Mouse (Mus musculus) limb, embryonic 13.5 days (tissue): ENCODE data around the gene Dnajc16. TPM values are rescaled to one million over a fixed set of nuclear protein-coding genes. Genes with fewer than 3 reads are reported as not detected.

Experiments
- ATAC-seq: fragments of 200-750 bp; cut with Nextera tagmentation; 2 replicates; pipeline ENCODE4 v1.8.0; 2017; ENCODE audit warnings: low read depth, moderate number of reproducible peaks, moderate TSS enrichment; ENCODE audit not compliant: low FRiP score
- H3K27ac ChIP-seq: fragments of 300-500 bp; sonication (generic); 2 replicates; pipeline ENCODE4 v1.5.1; 2015; ENCODE audit warnings: inconsistent platforms, mild to moderate bottlenecking, moderate library complexity
- H3K27me3 ChIP-seq: fragments of 300-500 bp; sonication (generic); 2 replicates; pipeline ENCODE4 v1.6.1; 2015; ENCODE audit warnings: mild to moderate bottlenecking, inconsistent platforms
- H3K36me3 ChIP-seq: fragments of 300-500 bp; sonication (generic); 2 replicates; pipeline ENCODE4 v1.6.1; 2015; ENCODE audit warnings: inconsistent platforms, mild to moderate bottlenecking, moderate library complexity
- H3K4me1 ChIP-seq: fragments of 300-500 bp; sonication (generic); 2 replicates; pipeline ENCODE4 v1.6.1; 2015; ENCODE audit warnings: inconsistent platforms
- H3K4me2 ChIP-seq: fragments of 300-500 bp; sonication (generic); replicated peaks from 2 replicates; pipeline ENCODE4 v1.6.1; 2015; ENCODE audit warnings: inconsistent platforms, mild to moderate bottlenecking, moderate library complexity
- H3K4me3 ChIP-seq: fragments of 300-500 bp; sonication (generic); 2 replicates; pipeline ENCODE4 v1.5.1; 2015; ENCODE audit warnings: moderate library complexity, mild to moderate bottlenecking, inconsistent platforms
- H3K9ac ChIP-seq: fragments of 300-500 bp; sonication (generic); 2 replicates; pipeline ENCODE4 v1.6.1; 2015; ENCODE audit warnings: mild to moderate bottlenecking, inconsistent platforms
- H3K9me3 ChIP-seq: fragments of 300-500 bp; sonication (generic); 2 replicates; pipeline ENCODE4 v1.6.1; 2016; ENCODE audit warnings: inconsistent platforms
- WGBS: fragments of 180-500 bp; shearing (Covaris S2); methylation state at CpG from one replicate; pipeline ENCODE4 v1.1.7; 2015; 5-methylcytosine and 5-hydroxymethylcytosine counted together
- polyA plus RNA-seq: library from polyadenylated mRNA; unstranded; fragments of >200 nt; fragmentation: Nextera tagmentation; extraction: Ambion mirVana; gene quantifications from 2 replicates; pipeline ENCODE4 v1.2.1, GENCODE M21; 2015

Gene Dnajc16
- polyA plus RNA-seq, 1 experiment from 2014 or later, result 3.4 TPM

DNA sequence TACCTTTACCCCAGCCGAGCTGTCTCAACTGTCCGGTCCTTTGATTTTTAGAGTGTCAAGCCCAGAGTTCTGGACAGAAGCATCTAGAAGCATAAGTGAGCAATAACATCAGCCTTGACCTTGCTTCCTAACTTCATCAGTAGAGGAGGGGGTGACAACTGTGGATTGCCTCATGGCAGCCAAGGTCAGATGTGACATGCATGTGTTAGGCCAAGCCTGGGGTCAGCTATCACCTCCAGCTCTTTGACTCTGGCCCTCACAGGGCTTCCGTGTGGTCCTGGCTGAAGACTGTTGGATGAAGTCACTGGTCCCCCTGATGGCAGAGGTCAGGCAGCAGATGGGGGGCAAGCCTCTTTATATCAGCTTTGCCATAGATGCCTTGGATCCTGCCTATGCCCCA, 33.6 kb downstream of the Dnajc16 start:
- H3K36me3 ChIP-seq, result peaks cover 13% of the 10 kb centered on the region
- no peak for ATAC-seq
- H3K27me3 ChIP-seq, result no peaks in the 10 kb centered on the region
- H3K9me3 ChIP-seq, result no peaks in the 10 kb centered on the region
- H3K4me1 ChIP-seq, result no peaks in the 10 kb centered on the region
- no peak overlapping the region for H3K4me3 ChIP-seq
- no peak overlapping the region for H3K4me2 ChIP-seq
- no peak overlapping the region for H3K9ac ChIP-seq
- 85% methylated on average over 3 of the region's 3 CpGs for WGBS
- H3K27ac ChIP-seq, result no peak overlapping the region

DNA sequence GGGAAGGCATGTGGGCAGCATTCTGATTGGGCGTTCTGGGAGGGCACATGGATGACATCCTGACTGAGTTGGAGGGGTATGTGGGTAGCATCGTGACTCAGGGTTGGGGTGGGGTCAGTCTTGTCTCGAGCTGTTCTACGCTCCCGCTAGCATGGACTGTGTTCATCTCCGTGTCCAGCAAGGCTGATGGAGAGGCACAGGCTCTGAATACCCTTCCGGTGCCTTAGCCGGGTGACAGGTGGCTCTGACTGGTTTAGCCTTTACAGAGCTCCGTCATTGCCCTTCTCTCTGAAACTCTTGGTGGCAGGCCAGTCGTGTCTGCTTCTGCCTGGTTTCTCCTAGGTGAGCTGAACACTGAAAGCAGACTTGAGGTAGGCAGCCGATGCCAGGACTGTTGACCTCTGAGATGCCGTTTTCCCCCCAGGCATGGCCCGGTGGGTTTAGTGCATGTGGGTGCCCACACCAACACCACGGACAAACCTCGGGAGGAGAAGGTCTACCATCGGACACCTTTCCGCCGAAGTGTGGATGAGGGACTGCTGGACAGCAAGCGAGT, 35.3 kb downstream of the Dnajc16 start:
- Histone ChIP-seq H3K4me3 (no peak overlapping the region), H3K27ac (no peak overlapping the region), H3K9ac (no peak overlapping the region), H3K4me1 (no peaks in the 10 kb centered on the region), H3K36me3 (no peaks in the 10 kb centered on the region), H3K4me2 (no peak overlapping the region), H3K9me3 (no peaks in the 10 kb centered on the region), H3K27me3 (no peaks in the 10 kb centered on the region)
- 89% methylated on average over 19 of the region's 19 CpGs for WGBS
- no peak for ATAC-seq

DNA sequence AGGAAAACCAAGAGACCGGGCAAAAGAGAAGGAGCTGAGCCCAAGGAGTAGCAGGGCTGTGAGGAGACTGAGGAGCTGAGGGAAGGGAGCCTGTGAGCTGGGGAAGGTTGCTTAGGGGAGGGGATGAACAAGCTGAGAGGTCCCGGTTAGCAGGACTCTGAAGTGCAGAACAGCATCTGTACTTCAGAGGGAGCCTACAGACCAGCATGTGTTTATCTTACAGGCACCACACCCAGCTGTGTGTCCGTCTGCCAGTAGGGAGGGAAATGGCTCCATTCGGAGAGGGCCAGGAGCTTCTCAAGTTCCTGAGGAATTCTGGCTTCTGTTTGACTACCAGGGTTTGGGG, 38.7 kb downstream of the Dnajc16 start:
- WGBS, result 3% methylated on average over 4 of the region's 4 CpGs
- Histone ChIP-seq H3K4me2 (no peak overlapping the region), H3K4me1 (no peaks in the 10 kb centered on the region), H3K27ac (no peak overlapping the region), H3K27me3 (peaks cover 3% of the 10 kb centered on the region; the same call in 1 of the 2 replicates), H3K4me3 (no peak overlapping the region), H3K9ac (no peak overlapping the region), H3K36me3 (no peaks in the 10 kb centered on the region), H3K9me3 (no peaks in the 10 kb centered on the region)
- ATAC-seq, result peak; percentile 5; the same call in 1 of the 2 replicates

DNA sequence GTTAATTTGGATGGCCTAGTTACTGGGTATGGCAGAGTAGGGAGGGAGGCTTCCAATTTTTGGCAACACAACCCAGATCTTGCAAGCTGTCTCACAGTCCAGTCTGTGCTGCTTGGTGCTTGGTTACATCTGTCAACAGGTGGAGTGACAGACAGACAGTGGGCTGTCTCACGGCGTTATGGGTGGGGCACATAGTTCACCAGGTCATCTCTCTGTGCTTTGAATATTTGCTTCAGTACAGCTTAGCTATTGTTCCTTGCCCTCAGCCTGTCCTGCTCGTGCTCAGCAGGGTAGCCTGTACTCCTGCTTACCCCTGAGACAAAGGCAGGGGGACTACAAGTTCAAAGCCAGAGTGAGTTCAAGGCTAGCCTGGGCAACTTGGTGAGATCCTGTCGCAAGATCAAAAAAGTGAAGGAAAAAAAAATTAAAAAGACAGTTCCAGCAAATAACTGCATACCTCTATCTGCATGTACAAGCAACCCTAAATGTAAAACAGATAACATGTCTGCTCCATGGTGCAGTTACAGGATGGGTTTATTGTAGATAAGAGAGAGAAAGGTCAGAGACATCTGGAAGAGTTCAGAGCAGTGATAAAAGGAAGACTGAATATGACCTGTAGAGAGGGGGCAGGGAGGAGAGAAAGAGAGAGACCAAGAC, 39.2 kb downstream of the Dnajc16 start:
- no peak overlapping the region for H3K9ac ChIP-seq
- no peak for ATAC-seq
- no peak overlapping the region for H3K4me2 ChIP-seq
- 41% methylated on average over 4 of the region's 4 CpGs for WGBS
- H3K27ac ChIP-seq, result no peak overlapping the region; the same call in 1 of the 2 replicates
- H3K27me3 ChIP-seq, result peaks cover 8% of the 10 kb centered on the region; the same call in 1 of the 2 replicates
- no peaks in the 10 kb centered on the region for H3K4me1 ChIP-seq
- H3K9me3 ChIP-seq, result no peaks in the 10 kb centered on the region
- no peaks in the 10 kb centered on the region for H3K36me3 ChIP-seq
- no peak overlapping the region for H3K4me3 ChIP-seq

DNA sequence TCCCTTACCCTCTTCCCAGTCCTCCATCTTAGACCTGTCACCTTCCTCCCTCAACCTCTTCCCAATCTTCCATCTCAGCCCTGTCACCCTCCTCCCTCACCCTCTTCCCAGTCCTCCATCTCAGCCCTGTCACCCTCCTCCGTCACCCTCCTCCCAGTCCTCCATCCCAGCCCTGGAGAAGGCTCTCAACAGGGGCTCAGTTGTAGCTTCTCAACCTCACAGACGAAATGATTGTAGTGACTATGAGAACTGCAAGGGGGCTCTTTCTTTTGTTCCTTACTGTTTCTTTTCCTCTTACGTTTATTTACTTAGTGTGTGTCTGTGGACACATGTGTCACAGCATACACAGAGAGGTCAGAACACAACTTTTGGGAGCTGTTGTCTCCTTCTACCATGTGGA, 39.9 kb downstream of the Dnajc16 start:
- Histone ChIP-seq H3K4me3 (no peak overlapping the region), H3K27ac (no peak overlapping the region), H3K4me1 (no peaks in the 10 kb centered on the region), H3K4me2 (no peak overlapping the region), H3K9me3 (no peaks in the 10 kb centered on the region), H3K36me3 (no peaks in the 10 kb centered on the region), H3K9ac (no peak overlapping the region), H3K27me3 (peaks cover 11% of the 10 kb centered on the region; the same call in 1 of the 2 replicates)
- 76% methylated on average over 3 of the region's 3 CpGs for WGBS
- no peak for ATAC-seq

DNA sequence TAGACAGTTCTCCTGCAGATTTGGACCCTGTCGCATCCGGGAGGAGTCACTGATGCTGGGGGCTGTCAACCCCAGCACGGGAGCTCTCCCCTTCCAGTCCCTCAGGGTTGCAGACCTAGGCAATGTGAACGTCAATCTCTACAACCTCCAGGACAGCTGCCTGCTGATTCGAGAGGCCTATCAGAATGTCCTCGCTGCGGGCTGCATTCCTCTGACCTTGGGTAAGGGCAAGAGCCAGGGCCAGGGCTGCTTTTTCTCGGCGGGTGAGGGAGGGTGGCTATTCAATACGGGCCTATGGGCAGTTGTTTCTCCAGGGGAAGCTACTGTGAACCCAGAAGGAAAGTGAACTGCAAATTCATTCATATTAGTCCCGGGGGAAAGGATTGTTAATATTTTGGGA, 41.2 kb downstream of the Dnajc16 start:
- H3K36me3 ChIP-seq, result no peaks in the 10 kb centered on the region

DNA sequence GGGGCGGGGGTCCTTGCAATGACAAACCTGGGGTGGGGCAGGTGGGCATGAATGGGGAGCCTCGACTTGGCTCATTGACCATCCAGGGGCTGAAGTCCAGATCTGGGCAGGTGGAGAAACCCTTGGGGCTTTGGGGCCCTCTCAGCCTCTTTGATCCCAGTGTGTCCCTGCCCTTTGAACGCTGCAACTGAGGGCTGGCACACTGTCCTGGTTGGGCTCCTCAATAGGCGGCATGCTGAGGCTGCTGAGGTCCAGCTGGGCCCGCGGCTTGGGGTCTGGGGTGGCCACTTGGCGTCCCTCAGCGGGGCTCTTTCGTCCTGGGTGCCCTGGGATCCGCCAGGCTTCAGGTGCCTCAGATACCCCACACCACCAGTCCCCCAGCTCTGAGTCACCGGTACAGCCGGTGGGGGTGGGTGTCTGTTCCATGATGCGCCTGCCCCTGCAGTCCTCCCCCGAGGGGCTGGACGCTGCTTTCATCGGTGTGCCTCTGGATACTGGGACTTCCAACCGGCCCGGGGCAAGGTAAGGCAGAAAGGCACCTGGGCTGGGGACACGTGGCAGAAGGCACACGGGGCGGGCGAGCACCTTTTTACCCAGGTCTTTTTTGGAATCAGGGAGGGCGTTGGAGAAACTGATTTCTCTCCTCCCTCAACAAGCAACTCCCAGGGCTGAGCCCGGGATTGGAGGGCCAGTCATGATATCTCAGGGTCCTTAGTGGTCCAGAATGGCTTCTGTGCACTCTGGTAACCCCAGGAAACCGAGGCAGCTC, 44.0 kb downstream of the Dnajc16 start, which contains the start of gene Agmat:
Gene Agmat, plus strand, starts transcription at position 95 of the 769 bp plus-strand sequence.
- WGBS, result 22% methylated on average over 25 of the region's 25 CpGs
- no peaks in the 10 kb centered on the region for H3K36me3 ChIP-seq
- no peak for ATAC-seq

More for the DNA sequence above, 41.2 kb downstream of the Dnajc16 start:
- Histone ChIP-seq H3K27me3 (peaks cover 11% of the 10 kb centered on the region; the same call in 1 of the 2 replicates), H3K4me1 (no peaks in the 10 kb centered on the region), H3K9ac (no peak overlapping the region), H3K9me3 (no peaks in the 10 kb centered on the region), H3K4me3 (no peak overlapping the region), H3K4me2 (no peak overlapping the region), H3K27ac (no peak overlapping the region)
- 46% methylated on average over 11 of the region's 11 CpGs for WGBS
- no peak for ATAC-seq

DNA sequence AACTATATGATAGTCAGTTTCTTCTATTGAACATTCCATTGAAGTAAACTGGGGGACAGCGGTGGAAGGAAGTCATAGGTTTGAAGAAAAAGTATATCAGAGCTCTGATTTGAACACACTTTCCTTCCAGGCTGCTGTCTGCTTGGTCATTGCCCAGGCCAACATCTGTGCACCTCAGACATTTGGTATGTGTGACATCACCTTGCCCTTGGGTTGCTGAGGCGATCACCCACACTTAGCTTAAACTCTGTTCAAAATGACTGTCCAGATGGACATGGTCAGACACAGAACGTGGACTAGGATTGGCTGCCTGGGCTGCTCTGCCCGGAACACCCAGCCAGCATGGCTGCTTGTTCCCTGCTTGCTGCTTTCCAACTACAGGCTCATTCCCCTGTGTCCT, 48.4 kb downstream of the Dnajc16 start:
- H3K4me1 ChIP-seq, result no peaks in the 10 kb centered on the region
- 86% methylated on average over 4 of the region's 4 CpGs for WGBS
- H3K27ac ChIP-seq, result 0 out of 2 replicates have a peak overlapping the region, but pooled peaks have one; percentile 28

More for the DNA sequence above, 44.0 kb downstream of the Dnajc16 start, which contains the start of gene Agmat:
- Histone ChIP-seq H3K4me1 (no peaks in the 10 kb centered on the region), H3K9ac (no peak within 1 kb of the TSS), H3K4me2 (no peak within 1 kb of the TSS), H3K4me3 (no peak within 1 kb of the TSS), H3K9me3 (no peaks in the 10 kb centered on the region), H3K27ac (no peak within 1 kb of the TSS), H3K27me3 (peaks cover 11% of the 10 kb centered on the region; the same call in 1 of the 2 replicates)

DNA sequence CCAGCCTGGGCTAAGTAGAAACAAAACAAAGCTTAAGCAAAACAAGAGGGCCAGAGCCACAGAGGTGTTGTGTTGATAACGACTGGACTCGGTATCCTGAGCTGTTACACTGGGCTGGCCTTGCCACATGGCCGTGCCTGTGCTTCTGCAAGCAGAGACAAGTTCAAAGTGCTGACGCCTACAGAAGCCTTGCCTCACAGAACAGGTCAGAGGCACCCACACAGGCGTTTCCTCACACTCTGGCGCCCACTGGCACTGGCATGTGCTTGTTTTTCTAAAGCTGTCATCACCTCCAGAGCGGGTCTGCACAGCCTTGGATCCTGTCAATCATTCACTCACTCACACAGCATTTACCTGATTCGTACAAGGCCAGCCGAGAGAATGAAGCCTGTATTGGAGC, 48.9 kb downstream of the Dnajc16 start:
- 49% methylated on average over 9 of the region's 9 CpGs for WGBS
- no peak for ATAC-seq

More for the DNA sequence above, 48.4 kb downstream of the Dnajc16 start:
- Histone ChIP-seq H3K36me3 (no peaks in the 10 kb centered on the region), H3K27me3 (peaks cover 11% of the 10 kb centered on the region; the same call in 1 of the 2 replicates), H3K9ac (no peak overlapping the region), H3K4me2 (no peak overlapping the region), H3K9me3 (no peaks in the 10 kb centered on the region), H3K4me3 (no peak overlapping the region)
- ATAC-seq, result no peak

DNA sequence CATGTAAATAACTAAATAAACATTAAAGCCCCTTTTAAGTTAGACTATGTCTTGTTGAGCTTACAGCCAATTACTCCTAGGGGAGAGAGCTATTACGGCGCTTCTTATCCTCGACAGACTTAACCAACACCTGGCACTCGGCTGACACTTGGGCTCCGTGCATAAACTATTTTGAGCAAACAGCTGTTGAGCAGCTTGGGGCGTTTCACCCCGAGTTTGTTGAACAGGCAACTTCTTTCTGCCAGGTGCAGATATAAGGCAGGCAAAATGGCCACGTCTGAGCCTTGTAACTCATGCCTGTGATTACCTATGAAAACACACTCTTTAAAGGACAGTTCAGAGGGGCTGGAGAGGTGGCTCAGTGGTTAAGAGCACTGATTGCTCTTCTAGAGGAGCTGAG, 52.7 kb downstream of the Dnajc16 start:
- Histone ChIP-seq H3K9ac (no peak overlapping the region), H3K4me3 (no peak overlapping the region), H3K36me3 (no peaks in the 10 kb centered on the region), H3K4me1 (peaks cover 9% of the 10 kb centered on the region), H3K27me3 (no peaks in the 10 kb centered on the region), H3K27ac (no peak overlapping the region), H3K4me2 (no peak overlapping the region), H3K9me3 (no peaks in the 10 kb centered on the region)
- no peak for ATAC-seq
- 67% methylated on average over 8 of the region's 8 CpGs for WGBS

More for the DNA sequence above, 48.9 kb downstream of the Dnajc16 start:
- Histone ChIP-seq H3K4me3 (no peak overlapping the region), H3K27me3 (peaks cover 5% of the 10 kb centered on the region; the same call in 1 of the 2 replicates), H3K9me3 (no peaks in the 10 kb centered on the region), H3K4me2 (no peak overlapping the region), H3K36me3 (no peaks in the 10 kb centered on the region), H3K9ac (no peak overlapping the region), H3K27ac (no peak overlapping the region), H3K4me1 (no peaks in the 10 kb centered on the region)

DNA sequence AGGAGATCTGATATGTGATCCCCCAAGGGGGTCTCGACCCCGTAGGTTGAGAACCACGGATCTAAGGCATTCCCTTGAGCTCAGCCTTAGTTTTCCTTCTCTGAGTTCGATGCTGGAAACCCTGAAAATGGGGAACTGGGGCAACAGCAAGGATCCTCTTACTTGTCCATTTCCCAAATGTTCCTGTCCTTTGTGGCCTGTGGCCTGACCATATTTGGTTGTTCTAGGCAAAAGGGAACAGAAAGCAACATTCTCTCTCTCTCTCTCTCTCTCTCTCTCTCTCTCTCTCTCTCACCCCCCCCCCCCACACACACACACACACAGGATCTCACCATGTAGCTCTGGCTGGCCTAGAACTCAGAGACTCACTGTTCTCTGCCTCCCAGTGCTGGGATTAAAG, 53.9 kb downstream of the Dnajc16 start:
- Histone ChIP-seq H3K27me3 (no peaks in the 10 kb centered on the region), H3K4me3 (no peak overlapping the region), H3K36me3 (no peaks in the 10 kb centered on the region), H3K4me1 (peaks cover 9% of the 10 kb centered on the region), H3K27ac (no peak overlapping the region), H3K4me2 (no peak overlapping the region), H3K9me3 (no peaks in the 10 kb centered on the region), H3K9ac (no peak overlapping the region)
- ATAC-seq, result no peak
- WGBS, result 69% methylated on average over 4 of the region's 4 CpGs

DNA sequence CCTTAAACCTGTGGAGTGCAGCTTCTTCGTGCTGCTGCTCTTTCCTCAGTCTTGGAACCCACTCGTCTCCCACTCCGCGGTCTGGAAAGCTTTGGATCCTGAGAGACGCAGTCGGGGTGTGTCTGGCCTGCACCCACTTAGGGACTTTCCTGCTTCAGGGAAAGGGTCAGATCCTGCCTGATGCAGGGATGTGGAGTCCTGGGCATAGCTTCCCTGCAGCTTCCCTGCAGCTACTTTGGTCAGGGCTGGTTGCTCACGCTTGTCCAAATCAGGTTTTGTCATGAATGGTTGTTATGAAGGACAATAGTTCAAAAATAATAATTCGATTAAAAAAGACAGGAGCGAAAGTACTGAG, 55.5 kb downstream of the Dnajc16 start:
- no peak for ATAC-seq
- Histone ChIP-seq H3K4me1 (peaks cover 9% of the 10 kb centered on the region), H3K4me3 (peak overlapping the region; percentile 42), H3K27ac (peak overlapping the region; percentile 2; the same call in 1 of the 2 replicates), H3K9ac (peak overlapping the region; percentile 58), H3K9me3 (no peaks in the 10 kb centered on the region), H3K4me2 (peak overlapping the region; percentile 65), H3K36me3 (no peaks in the 10 kb centered on the region), H3K27me3 (no peaks in the 10 kb centered on the region)
- 26% methylated on average over 9 of the region's 9 CpGs for WGBS
